Mouse (Mus musculus) mouse embryonic stem cell (cell line): Measurements from ENCODE around the gene Pomp.

ENCODE experiments used
- in situ Hi-C, 2 experiments: fragments of 300-500 bp; cut with MboI; formaldehyde crosslinking; loops; 1 replicate in 1 of 2; 3 replicates in 1 of 2; pipeline ENCODE4 v1.14.3; 2019 to 2020; ENCODE audit warnings: low sequenced_read_pairs in 2 of 2, low pct_unique_long_range_greater_than_20kb in 1 of 2, mixed read lengths in 1 of 2; ENCODE audit not compliant: unreplicated experiment in 1 of 2

Pomp gene

DNA sequence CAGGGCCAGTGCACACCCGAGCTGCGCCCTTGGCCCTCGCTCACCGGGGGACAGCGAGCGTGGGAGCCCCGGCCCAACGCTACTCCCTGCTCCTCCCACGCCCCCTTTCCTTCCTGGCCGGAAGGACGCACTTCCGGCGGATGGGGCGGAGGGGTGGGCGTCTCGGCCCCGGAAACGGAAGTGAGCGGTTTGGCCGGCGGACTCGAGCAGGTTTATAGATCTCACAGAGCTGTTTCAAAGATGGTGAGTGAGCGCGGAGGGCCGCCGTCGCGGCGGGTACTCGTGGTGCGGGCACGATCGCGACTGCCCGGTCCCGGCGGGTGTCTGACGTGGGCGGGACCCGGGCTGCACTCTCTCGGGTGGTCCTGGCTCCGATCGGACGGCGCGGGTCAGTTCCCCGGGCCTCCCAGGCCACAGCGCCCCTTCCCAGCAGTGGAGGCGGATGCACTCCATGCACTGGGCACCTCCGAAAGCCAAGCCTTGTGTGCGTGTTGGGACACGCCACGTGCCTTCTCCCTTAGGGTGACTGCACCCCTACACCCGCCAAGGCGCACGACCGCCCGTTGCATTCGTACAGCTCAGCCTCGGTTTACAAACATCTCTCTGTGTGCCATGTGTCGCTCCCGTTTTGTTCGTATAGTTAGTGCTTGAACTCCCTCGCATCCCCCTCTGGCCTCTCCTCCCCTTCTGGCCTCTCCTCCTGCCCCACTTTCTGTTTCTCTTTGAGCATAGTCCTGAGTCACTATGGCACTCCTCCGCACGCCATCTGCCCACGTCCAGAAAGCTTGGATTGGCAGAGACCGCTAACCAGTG is at the start of gene Pomp:
Pomp (plus strand) TSS at position 13 of the 813 bp plus-strand sequence.
- in situ Hi-C loops = no loop called here

DNA sequence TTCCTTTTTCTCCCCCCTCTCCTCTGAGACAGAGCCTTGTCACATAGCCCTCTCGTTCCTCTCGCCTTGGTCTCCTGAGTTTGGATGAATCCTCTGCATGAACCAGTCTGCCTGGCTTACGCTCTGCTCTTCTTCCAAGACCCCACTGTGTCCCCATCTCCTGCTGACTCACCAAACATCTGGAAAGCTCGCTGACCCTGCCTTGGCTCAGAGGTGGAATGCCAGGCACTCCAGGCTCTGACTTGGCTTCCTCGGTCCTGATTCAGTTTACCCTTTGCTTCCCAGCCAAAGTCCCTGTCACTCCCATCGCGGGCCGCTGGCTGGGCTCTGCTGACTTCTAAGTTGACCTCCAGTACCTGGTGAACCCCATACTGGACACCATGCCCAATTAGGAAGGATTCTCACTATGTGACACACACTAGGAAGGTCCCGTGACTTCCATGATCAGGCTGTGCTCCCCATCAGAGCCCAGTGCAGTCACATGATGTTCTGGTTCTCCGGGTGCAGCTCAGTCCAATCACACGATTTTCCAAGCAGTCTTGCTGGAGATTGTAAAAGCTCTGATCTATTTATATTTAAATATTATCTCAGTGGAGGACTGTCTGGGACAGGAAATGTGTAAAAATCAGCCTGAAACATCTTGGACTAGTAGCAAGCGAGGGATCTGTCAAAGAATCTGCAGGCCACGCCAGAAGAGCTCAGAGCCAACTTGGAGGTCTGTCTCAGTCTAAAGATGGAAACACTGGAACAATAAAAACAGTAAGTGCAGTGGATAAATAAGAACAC is 47.8 kb upstream of the Pomp start:
- in situ Hi-C loops = loop anchor here in 1 of 2 experiments (10.0 kb wide), 1 partner anchor 158 kb away; no protein-coding TSS in a partner anchor

DNA sequence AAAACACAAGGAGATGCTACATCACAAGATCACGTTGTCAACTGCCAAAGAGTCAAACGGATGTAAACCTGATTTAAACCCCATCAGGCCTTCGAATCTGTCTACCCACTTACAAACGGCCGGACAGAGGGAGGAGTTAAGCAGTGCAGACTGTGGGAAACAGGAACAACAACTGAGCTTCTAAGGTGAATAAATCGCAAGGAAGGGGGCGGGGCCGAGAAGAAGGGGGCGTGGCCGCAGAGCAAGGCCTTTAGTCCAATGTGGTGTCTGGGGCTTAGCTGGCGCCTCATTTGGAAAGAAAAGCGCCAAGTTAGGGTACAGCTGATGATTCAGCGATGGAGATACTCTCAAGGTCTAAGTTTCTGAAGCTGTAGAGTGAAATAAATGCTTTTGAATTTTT is 45.3 kb upstream of the Pomp start:
- in situ Hi-C loops = loop anchor here in 1 of 2 experiments (10.0 kb wide), 1 partner anchor 160 kb away; no protein-coding TSS in a partner anchor

DNA sequence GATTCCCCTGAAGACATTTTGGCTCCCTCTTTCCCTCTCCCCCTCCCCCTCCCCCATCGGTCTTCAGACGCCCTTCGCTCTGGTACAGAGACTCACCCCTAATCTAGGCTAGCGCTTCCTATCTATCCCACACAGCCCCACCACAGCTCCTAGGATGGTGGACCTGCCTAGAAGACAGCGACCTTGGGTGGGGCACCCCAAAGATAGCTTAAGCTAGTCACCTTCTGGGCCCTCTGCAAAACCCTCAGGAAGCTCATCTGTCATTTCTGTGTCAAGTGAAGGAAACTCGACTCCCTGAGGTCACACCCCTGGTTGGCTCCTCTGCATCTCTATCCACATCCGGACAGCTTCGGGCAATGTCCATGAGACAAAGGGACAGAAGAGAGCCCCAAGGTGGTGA is 44.7 kb upstream of the Pomp start:
- in situ Hi-C loops = loop anchor here in 1 of 2 experiments (10.0 kb wide), 1 partner anchor 161 kb away; no protein-coding TSS in a partner anchor

DNA sequence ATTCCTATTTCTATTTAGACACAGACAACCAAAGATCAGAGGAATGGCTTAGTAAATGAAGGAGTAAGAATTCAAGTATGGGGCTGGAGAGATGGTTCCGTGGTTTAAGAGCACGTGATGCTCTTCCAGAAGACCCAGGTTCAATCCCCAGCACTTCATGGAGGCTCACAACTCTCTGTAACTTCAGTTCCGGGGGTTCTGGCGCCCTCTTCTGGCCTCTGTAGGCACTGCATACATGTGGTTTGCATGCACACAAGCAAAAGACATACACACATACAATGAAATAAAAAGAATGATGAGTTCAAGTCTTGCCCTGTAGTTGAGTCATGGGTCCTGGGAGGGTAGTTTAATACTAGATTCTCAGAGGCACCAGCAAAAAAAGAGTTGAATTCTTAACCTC is 43.8 kb upstream of the Pomp start:
- in situ Hi-C loops = loop anchor here in 1 of 2 experiments (10.0 kb wide), 1 partner anchor 162 kb away; no protein-coding TSS in a partner anchor

DNA sequence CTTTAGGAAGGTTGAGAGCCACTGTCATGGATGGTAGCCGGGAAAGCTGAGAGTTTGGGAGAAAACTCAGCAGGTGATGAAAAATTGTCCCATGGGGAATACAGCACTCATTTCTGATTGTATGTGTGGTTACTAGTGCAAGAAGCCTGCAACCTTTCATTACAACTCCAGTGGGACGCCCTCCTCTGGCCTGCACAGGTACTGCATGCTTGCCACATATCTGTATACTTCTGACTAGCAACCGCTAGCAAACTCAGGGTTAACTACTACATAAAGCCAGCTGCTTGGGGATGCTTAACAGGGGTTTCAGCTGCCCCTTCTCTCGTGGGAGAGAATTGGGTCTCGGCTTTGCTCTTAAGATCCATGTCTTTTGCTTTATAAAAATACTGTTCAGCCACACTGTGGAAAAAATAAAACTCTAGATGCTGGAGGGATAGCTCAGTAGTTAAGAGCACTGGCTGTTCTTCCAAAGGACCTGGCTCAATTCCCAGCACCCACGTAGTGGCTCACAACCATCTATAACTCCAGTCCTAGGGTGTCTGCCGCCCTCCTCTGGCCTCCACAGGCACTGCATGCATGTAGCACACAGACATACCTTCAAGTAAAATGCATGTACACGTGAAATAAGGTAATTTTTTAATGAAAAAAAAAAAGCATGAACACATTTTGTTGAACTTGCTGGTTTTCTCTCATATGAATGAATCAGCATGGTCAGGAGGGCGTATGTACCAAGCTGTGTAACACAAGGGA is 42.3 kb upstream of the Pomp start:
- in situ Hi-C loops = loop anchor here in 1 of 2 experiments (10.0 kb wide), 1 partner anchor 163 kb away; no protein-coding TSS in a partner anchor

DNA sequence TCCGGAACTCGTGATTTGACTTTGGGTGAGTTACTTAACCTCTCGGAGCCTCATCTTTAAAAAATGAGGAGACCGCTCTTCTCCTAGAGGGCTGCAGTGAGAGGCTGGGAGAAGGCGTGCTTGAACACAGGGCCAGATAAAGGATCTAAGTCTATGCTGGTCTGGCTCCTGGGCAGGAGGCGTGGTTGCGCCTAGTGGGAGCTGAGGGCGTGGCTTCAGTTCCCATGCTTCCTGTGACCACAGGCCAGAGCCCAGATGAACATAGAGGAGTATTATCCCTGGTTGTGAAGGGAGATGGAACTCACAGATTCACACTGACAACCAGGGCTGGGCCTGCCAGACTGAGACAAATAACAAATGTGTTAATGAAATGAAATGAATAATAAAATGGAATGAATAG is 41.4 kb upstream of the Pomp start:
- in situ Hi-C loops = loop anchor here in 1 of 2 experiments (10.0 kb wide), 1 partner anchor 164 kb away; no protein-coding TSS in a partner anchor

DNA sequence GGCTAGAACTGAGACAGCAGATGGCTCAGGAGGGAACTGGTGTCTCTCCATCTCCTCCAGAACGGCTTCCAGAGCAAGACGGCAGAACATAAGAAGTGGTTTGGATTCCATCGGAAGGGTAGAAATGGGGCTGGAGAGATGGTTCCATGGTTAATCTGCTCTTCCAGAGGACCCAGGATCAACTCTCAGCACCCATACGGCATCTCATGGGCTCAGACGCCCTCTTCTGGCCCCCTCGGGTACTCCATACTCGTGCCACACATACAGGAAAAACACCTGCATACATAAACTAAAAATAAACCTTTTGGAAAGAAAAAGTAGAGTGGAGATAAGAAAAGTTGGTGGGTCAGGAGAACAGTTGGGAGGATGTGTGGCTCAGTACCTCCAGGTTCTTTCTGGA is 40.4 kb upstream of the Pomp start:
- in situ Hi-C loops = loop anchor here in 1 of 2 experiments (10.0 kb wide), 1 partner anchor 165 kb away; no protein-coding TSS in a partner anchor

DNA sequence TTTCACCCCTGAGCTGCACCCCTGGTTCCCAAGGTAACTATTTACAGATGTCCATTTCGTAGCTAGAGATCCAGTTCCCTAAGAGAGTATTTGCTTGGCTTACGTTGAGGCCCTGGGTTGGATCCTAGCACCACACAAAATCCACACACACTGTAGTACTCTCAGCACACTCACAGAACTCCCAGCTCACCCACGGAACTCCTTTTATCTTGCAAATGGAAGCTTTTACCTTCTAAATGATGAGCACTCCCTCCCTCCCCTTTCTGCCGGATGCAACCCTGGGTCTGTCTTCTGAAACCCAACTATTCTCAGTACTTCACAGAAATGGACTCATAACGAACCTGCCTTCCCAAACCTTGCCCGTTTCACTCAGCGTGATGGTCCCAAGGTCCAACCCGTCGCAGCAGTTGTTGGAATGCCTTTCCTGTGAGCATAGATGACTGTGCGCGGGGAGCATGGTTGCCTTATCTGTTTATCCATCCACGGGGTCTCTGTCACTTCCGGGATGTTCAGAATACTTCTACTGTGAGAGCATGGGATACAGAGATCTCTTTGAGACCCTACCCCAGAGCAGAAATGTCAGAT is 36.1 kb upstream of the Pomp start:
- in situ Hi-C loops = no loop called here

DNA sequence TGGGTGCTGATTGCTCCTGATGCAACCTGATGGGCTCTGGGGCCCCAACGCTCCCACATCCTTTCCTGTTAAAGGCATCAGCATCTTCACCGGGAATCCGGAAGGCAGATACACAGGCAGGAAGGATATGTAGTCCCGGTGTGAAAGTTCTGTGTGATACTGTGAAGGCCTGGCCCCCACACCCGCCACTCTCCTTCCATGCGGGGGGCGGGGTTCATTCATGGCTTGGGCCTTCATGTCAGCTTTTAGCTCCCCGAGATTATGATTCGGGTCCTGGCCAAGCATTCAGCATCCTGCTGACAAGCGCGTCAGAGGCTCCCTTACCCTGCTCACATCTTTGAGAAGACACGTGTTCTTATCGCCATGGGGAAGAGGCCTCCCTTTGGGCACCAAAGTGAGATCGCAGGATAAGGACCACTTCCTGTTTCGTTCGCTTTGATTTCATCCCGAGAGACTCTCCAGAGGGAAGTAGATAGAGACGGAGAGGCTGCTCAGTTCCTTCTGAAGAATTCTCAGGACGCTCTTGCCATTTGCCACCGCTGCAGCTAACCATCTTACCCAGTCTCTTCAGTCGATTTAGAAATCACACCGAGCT is 34.8 kb upstream of the Pomp start:
- in situ Hi-C loops = loop anchor here in 1 of 2 experiments (25.0 kb wide), 1 partner anchor 413 kb away; the partner anchor contains the start of gene Flt3

DNA sequence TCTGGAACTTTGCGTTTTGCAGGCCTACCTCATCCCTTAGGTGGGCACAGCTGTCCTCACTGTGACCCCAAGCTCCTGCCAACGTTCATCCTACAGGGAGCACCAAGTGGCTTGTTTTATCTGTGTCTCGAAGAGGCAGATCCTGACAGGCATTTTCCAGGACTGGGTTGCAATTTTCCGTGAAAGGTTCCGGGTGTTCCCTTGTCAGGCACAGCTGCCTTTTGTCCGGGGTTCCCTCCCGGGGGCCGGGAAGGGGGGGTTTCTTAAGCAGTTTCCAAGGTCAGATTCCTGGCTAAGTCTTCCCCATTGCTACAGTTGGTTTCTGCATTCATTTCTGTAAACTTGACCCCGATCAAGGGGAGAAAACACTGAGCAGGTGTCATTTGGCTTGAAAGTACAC is 34.2 kb upstream of the Pomp start:
- in situ Hi-C loops = loop anchor here in 1 of 2 experiments (25.0 kb wide), 1 partner anchor 414 kb away; the partner anchor contains the start of gene Flt3

DNA sequence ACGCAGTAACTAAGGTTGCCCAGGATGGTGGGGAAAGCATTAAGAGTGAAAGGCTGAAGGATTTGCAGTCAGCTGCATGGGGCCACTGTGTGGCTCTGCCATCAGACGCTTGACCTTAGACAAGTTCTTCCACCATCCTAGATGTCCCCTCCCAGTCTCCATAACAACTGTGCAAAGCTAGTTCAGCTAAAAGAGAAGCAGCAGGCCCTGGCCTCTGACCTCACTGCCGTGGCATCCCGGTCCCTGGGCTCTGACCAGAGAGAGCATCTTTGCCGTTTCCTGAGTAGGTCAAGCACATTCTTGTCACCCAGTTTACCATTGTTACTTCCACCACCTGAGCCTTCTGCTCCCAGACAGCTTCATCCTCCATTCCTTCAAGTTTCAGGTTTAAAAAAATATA is 33.7 kb upstream of the Pomp start:
- in situ Hi-C loops = loop anchor here in 1 of 2 experiments (25.0 kb wide), 1 partner anchor 414 kb away; the partner anchor contains the start of gene Flt3

DNA sequence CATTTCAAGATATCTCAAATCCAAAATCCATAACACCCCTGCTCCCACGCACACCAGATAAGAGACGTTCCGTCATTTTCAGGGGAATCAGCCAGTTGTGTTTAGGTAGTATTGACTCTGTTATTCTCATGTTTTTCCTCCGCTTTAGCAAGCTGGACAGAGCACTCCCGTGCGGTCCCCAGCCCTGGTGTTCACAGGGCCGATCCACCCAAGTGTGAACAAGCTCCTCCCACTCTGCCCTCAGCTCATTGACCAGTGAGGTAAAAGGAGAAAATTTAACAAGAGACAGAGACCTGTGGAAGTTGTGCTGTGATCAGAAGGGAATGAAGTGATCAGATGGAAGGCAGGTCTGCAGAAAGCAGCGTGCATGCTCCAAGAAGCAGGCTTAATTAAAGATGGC is 31.4 kb upstream of the Pomp start:
- in situ Hi-C loops = loop anchor here in 1 of 2 experiments (25.0 kb wide), 1 partner anchor 417 kb away; the partner anchor contains the start of gene Flt3

DNA sequence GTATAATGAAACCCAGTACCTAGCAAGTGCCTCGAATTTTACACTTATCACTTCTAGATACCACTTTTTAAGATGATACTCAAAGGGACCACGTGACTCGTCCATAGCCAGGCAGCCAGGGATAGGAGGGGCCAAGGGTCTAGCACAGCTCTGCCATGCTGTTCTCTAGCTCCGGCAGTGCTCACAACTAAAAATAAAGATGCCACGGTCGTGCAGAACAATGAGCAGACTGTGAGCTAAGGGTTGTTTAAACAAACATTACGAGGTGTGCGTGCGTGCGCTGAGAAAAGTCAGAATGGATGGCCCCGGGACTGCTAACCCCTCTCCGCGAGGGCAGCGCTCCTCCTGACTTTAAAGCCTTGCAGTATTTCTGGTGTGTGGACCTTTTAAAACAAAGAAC is 27.4 kb upstream of the Pomp start:
- in situ Hi-C loops = loop anchor here in 1 of 2 experiments (25.0 kb wide), 1 partner anchor 421 kb away; the partner anchor contains the start of gene Flt3

DNA sequence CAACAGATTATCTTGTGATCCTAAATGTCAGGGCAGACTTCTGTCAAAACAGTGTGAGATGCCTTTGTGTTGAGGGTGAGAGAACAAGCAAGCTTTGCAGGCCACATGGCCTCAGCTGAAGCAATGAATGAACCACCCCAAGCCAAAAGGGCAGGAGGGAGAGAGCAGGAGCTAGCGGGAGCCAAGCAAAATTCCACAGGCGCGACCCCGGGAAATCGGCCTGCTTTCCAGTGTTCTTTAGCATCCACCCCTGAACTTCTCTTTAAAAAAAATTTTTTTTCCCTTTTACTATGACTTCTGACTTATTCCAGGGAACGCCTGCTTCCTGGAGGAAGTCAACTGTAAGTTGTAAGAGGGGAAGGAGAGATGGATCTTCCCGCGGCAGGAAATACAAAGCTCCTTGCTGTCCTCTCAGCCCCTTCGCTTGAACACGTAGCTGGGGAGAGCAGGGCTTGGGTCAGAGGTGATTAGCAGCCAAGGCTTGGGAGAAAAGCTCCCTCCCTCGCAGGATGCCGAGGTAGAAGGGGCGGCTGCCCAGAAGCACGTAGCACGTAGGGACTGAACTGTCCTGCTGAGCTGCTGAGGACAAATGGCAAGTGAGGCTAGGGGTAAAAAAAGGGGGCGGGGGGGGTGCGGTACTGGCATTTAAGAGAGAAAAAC is 25.3 kb upstream of the Pomp start:
- in situ Hi-C loops = loop anchor here in 1 of 2 experiments (25.0 kb wide), 1 partner anchor 423 kb away; the partner anchor contains the start of gene Flt3

DNA sequence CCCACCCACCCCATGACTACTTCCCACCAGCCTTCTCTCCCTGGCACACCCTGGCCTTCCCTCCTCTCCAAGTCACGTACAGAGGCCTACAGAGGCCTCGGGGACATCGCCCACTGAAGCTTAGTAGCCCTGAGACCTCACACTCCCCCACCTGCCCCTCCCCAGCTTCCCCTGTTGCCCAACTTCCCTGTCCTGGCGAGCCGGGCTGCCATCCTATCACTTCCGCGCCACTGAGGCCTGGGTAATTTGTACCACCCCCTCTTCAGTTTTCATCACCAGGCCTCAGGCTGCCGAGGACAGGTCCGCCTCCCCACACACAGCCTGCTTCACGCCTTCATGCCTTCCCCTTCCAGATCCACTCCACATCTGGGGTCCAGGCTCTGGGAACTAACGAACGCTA is 20.8 kb upstream of the Pomp start:
- in situ Hi-C loops = loop anchor here in 1 of 2 experiments (25.0 kb wide), 1 partner anchor 427 kb away; the partner anchor contains the start of gene Flt3

DNA sequence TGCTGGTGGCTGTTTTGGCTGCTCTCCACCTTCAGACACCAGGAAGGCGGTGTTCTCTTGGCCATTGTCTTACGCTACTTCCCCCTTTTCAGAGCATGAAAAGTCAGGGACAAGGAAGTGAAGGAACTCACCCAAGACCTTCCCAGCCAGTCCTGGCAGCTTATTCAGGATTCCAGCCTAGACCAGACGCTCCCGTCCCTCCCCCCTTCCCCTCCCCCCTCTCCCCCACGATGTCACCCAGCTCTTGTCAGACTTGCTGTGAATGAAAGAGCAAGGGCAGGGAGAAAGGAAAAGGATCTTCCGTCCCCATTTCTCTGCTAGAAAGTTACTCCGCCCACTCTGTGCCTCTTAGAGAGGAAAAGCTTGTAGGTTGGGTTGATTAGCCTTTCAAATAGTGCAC is 16.9 kb upstream of the Pomp start:
- in situ Hi-C loops = loop anchor here in 1 of 2 experiments (25.0 kb wide), 1 partner anchor 431 kb away; the partner anchor contains the start of gene Flt3
